Mouse (Mus musculus) embryonic facial prominence, embryonic 14.5 days (tissue): ENCODE measurements at regions not wholly inside any gene's neighbourhood (a gene's known extent, or its start where the extent isn't known, plus 50 kb on each side); places are given as distances from the start of the nearest gene placed in this dataset.

ENCODE experiments used
- ATAC-seq: fragments of 200-750 bp; cut with Nextera tagmentation; 2 replicates; pipeline ENCODE4 v1.8.0; 2017; ENCODE audit warnings: low read depth, moderate number of reproducible peaks, moderate TSS enrichment
- DNase-seq: peaks from one replicate; pipeline ENCODE4 v3.0.0-alpha.2; 2015; ENCODE audit warnings: low spot score
- H3K27ac ChIP-seq: fragments of 300-500 bp; sonication (generic); replicated peaks from 2 replicates; pipeline ENCODE4 v1.5.1; 2014; ENCODE audit warnings: low read depth, mild to moderate bottlenecking, low read length, moderate library complexity
- H3K27me3 ChIP-seq: fragments of 300-500 bp; sonication (generic); replicated peaks from 2 replicates; pipeline ENCODE4 v1.6.1; 2014; ENCODE audit warnings: low read length; ENCODE audit not compliant: control insufficient read depth, insufficient read depth
- H3K36me3 ChIP-seq: fragments of 300-500 bp; sonication (generic); 2 replicates; pipeline ENCODE4 v1.6.1; 2014; ENCODE audit warnings: low read length, mixed read lengths; ENCODE audit not compliant: control insufficient read depth, insufficient read depth
- H3K4me1 ChIP-seq: fragments of 300-500 bp; sonication (generic); 2 replicates; pipeline ENCODE4 v1.6.1; 2014; ENCODE audit warnings: antibody characterized with exemption, low read length; ENCODE audit not compliant: control insufficient read depth, insufficient read depth
- H3K4me2 ChIP-seq: fragments of 300-500 bp; sonication (generic); 2 replicates; pipeline ENCODE4 v1.6.1; 2014; ENCODE audit warnings: low read depth, mild to moderate bottlenecking, low read length, moderate library complexity, mixed read lengths
- H3K4me3 ChIP-seq: fragments of 300-500 bp; sonication (generic); 2 replicates; pipeline ENCODE4 v1.5.1; 2014; ENCODE audit warnings: low read depth, mild to moderate bottlenecking, low read length
- H3K9ac ChIP-seq: fragments of 300-500 bp; sonication (generic); 2 replicates; pipeline ENCODE4 v1.6.1; 2014; ENCODE audit warnings: low read depth, mild to moderate bottlenecking, low read length, moderate library complexity, mixed read lengths
- H3K9me3 ChIP-seq: fragments of 300-500 bp; sonication (generic); 2 replicates; pipeline ENCODE4 v1.6.1; 2016; ENCODE audit warnings: low read length; ENCODE audit not compliant: control insufficient read depth
- WGBS: fragments of 180-500 bp; shearing (Covaris S2); extraction: QIAGEN DNeasy Blood & Tissue Kit; methylation state at CpG from one replicate; pipeline ENCODE4 v1.1.7; 2014; 5-methylcytosine and 5-hydroxymethylcytosine counted together

GRCm38 (mm10) chr12:106722010-106722362 lies 712.0 kb downstream of the Vrk1 start:
- Histone ChIP-seq H3K27ac (no peak overlapping the region), H3K4me3 (no peak overlapping the region), H3K36me3 (no peaks in the 10 kb centered on the region), H3K9ac (no peak overlapping the region), H3K9me3 (no peaks in the 10 kb centered on the region), H3K4me1 (0 out of 2 replicates have a peak, but pooled peaks cover 3% of the 10 kb centered on the region), H3K4me2 (no peak overlapping the region), H3K27me3 (no peaks in the 10 kb centered on the region)
- DNase-seq (no peak), ATAC-seq (no peak)
- WGBS = 42% methylated on average over 2 of the region's 2 CpGs

GRCm38 (mm10) chr12:106722761-106723160 lies 712.7 kb downstream of the Vrk1 start:
- Histone ChIP-seq H3K27ac (no peak overlapping the region), H3K9ac (no peak overlapping the region), H3K4me2 (no peak overlapping the region), H3K27me3 (no peaks in the 10 kb centered on the region), H3K9me3 (no peaks in the 10 kb centered on the region), H3K36me3 (no peaks in the 10 kb centered on the region), H3K4me3 (no peak overlapping the region), H3K4me1 (0 out of 2 replicates have a peak, but pooled peaks cover 3% of the 10 kb centered on the region)
- ATAC-seq (no peak), DNase-seq (no peak)
- 50% methylated on average over 4 of the region's 4 CpGs for WGBS

DNA sequence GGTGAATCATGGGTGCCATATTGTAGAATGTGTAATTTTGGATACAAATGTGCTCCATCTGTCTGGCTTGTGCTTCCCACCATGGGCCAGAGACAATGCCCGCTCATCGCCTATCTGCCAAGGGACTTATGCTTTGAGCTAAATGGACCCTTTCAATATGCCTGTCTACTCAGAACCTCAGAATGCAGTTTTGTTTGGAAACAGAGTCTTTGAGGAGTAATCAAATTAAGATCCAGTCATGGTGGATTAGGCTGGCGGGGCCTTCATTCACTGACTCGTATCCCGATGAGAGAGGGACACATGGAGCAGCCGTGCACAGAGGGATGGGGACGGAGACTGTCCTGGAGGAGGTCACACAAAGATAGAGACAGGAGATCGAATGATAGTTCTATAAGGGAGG lies 716.9 kb downstream of the Vrk1 start:
- 59% methylated on average over 8 of the region's 8 CpGs for WGBS
- DNase-seq (no peak), ATAC-seq (no peak)
- Histone ChIP-seq H3K9ac (no peak overlapping the region), H3K27ac (no peak overlapping the region), H3K4me3 (no peak overlapping the region), H3K4me2 (no peak overlapping the region), H3K27me3 (no peaks in the 10 kb centered on the region), H3K4me1 (0 out of 2 replicates have a peak, but pooled peaks cover 3% of the 10 kb centered on the region), H3K36me3 (no peaks in the 10 kb centered on the region), H3K9me3 (no peaks in the 10 kb centered on the region)

- H3K9me3 ChIP-seq = no peaks in the 10 kb centered on the region
- whole genome bisulfite sequencing = 92% methylated on average over 3 of the region's 3 CpGs
- DNase-seq (no peak), ATAC-seq (no peak)
- no peak overlapping the region for H3K9ac ChIP-seq
- H3K36me3 ChIP-seq = no peaks in the 10 kb centered on the region
- H3K27me3 ChIP-seq = no peaks in the 10 kb centered on the region
- H3K4me3 ChIP-seq = no peak overlapping the region
- no peak overlapping the region for H3K4me2 ChIP-seq
- H3K27ac ChIP-seq = no peak overlapping the region
- peaks cover 7% of the 10 kb centered on the region; the same call in 1 of the 2 replicates for H3K4me1 ChIP-seq
Measured at GRCm38 (mm10) chr12:106727486-106727885, 717.5 kb downstream of the Vrk1 start.

GRCm38 (mm10) chr12:106729686-106730085 lies 719.7 kb downstream of the Vrk1 start:
- Histone ChIP-seq H3K36me3 (no peaks in the 10 kb centered on the region), H3K9ac (no peak overlapping the region), H3K27ac (no peak overlapping the region), H3K9me3 (no peaks in the 10 kb centered on the region), H3K4me3 (no peak overlapping the region), H3K4me1 (peaks cover 8% of the 10 kb centered on the region; the same call in 1 of the 2 replicates), H3K27me3 (no peaks in the 10 kb centered on the region), H3K4me2 (no peak overlapping the region)
- no peak for ATAC-seq
- 40% methylated on average over 5 of the region's 5 CpGs for WGBS
- DNase-seq = peak; percentile 38

DNA sequence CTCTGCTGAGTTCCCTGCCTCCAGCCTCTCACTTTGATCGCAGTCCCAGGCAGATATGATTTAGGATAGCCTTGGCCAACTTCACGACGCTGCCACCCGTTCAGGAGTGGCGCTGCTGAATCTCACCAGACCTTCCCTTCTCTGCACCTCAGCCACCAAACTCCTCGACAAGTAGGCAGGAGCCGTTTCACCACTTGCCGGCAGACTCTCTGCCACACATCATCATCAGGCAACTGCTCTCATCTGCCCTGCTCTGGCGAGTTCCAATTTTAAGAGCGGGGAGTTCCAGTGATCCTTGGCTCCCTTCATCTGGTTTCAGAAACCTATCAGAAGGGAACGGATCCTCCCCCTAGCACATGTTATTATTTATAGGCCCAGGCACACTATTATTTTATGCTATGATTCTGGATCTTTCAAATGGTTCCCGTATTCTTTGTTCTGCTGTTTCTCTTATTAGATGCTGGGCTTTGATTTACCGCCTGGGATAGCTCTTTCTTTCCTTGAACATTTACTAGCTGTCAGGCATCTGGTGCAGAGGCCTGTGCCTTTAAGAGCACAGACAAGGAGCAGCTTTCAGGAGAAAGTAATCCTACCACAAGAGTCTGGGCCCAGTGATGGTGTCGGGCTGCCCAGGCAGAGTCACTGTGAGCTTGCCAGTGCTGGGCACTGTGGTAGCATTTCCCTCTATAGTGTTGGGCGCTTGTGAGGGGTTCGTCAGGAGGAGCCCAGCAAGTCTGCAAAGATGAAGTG lies 722.3 kb downstream of the Vrk1 start:
- H3K4me1 ChIP-seq = peaks cover 8% of the 10 kb centered on the region; the same call in 1 of the 2 replicates
- 0 out of 2 replicates have a peak overlapping the region, but pooled peaks have one; percentile 39 for H3K27ac ChIP-seq
- H3K27me3 ChIP-seq = no peaks in the 10 kb centered on the region
- ATAC-seq (no peak), DNase-seq (peak; percentile 24)
- H3K9me3 ChIP-seq = no peaks in the 10 kb centered on the region
- WGBS = 54% methylated on average over 16 of the region's 16 CpGs
- no peak overlapping the region for H3K4me3 ChIP-seq
- no peak overlapping the region for H3K9ac ChIP-seq
- H3K36me3 ChIP-seq = no peaks in the 10 kb centered on the region
- no peak overlapping the region for H3K4me2 ChIP-seq

GRCm38 (mm10) chr12:106748765-106749164 lies 738.7 kb downstream of the Vrk1 start:
- H3K9ac ChIP-seq = no peak overlapping the region
- WGBS = 53% methylated on average over 8 of the region's 8 CpGs
- 0 out of 2 replicates have a peak, but pooled peaks cover 6% of the 10 kb centered on the region for H3K9me3 ChIP-seq
- H3K27ac ChIP-seq = no peak overlapping the region
- H3K36me3 ChIP-seq = no peaks in the 10 kb centered on the region
- no peak overlapping the region for H3K4me3 ChIP-seq
- ATAC-seq = no peak
- no peak overlapping the region for H3K4me2 ChIP-seq
- no peaks in the 10 kb centered on the region for H3K27me3 ChIP-seq
- DNase-seq = no peak
- no peaks in the 10 kb centered on the region for H3K4me1 ChIP-seq

DNA sequence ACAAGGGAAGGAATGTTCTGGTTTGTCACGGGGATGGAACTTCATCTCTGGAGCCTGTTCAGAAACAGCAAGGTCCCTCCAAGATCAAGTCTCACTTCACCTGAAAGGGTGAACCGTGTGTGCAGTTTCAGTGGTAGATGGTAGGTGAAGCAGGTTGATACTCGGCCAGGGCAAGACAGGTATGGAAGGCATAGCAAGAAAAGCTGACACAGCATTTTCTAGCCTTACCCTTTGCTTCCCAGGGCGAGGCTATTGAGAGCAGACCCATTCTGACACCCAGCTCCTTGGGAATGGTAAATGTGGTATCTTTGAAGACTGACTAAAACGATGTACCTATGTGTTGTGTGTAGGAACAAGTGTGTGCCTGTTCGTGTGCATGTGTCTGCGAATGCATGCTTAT lies 724.9 kb upstream of the 3110018I06Rik start:
- DNase-seq (no peak), ATAC-seq (no peak)
- Histone ChIP-seq H3K27ac (no peak overlapping the region), H3K4me1 (no peaks in the 10 kb centered on the region), H3K9me3 (peaks cover 4% of the 10 kb centered on the region; the same call in 1 of the 2 replicates), H3K36me3 (no peaks in the 10 kb centered on the region), H3K27me3 (no peaks in the 10 kb centered on the region), H3K4me2 (no peak overlapping the region), H3K9ac (no peak overlapping the region), H3K4me3 (no peak overlapping the region)
- 80% methylated on average over 7 of the region's 7 CpGs for WGBS

DNA sequence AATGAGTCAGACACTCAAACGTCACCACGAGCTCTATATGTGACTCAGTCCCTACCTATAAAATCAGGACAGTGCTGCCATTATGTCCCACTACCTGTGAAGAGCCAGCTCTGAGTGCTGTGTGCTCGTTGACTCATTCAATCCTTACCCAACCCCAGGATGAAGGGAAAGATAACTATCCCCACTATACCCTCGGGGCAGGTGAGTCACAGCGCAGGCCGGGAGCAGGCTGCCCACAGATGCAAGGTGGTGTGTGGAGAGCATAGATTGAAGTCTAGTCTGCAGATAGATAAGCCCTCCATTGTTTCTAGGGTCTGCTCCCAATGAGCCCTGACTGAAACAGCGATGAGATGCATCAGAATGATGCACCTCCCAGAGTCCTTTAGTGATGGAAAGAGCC lies 723.9 kb upstream of the 3110018I06Rik start:
- WGBS = 70% methylated on average over 7 of the region's 7 CpGs
- ATAC-seq (no peak), DNase-seq (no peak)
- Histone ChIP-seq H3K4me1 (no peaks in the 10 kb centered on the region), H3K27ac (no peak overlapping the region), H3K4me3 (no peak overlapping the region), H3K9ac (no peak overlapping the region), H3K36me3 (no peaks in the 10 kb centered on the region), H3K9me3 (peaks cover 2% of the 10 kb centered on the region; the same call in 1 of the 2 replicates), H3K4me2 (no peak overlapping the region), H3K27me3 (no peaks in the 10 kb centered on the region)
